Mouse (Mus musculus) T-helper 1 cell (primary cell): ENCODE data around the gene Pde11a.

Experiments
- in situ Hi-C: fragments of 300-600 bp; cut with MboI, MseI; formaldehyde crosslinking; loops from one replicate; pipeline ENCODE4 v1.15.1; 2025; ENCODE audit warnings: high pct_unique_total_duplicates

Gene Pde11a

GRCm38 (mm10) chr2:76323185-76323875, 15.2 kb downstream of the Pde11a start:
- in situ Hi-C loops, result no loop called here

- in situ Hi-C loops, result no loop called here
Measured at GRCm38 (mm10) chr2:76320336-76320735, 18.2 kb downstream of the Pde11a start.

- in situ Hi-C loops, result no loop called here
Measured at GRCm38 (mm10) chr2:76319231-76319630, 19.3 kb downstream of the Pde11a start.

- in situ Hi-C loops, result no loop called here
Measured at GRCm38 (mm10) chr2:76287671-76288070, 50.9 kb downstream of the Pde11a start.

GRCm38 (mm10) chr2:76286288-76286740, 52.3 kb downstream of the Pde11a start:
- in situ Hi-C loops, result no loop called here

GRCm38 (mm10) chr2:76285150-76285549, 53.4 kb downstream of the Pde11a start:
- in situ Hi-C loops, result no loop called here

GRCm38 (mm10) chr2:76283378-76284132, 55.0 kb downstream of the Pde11a start:
- in situ Hi-C loops, result no loop called here

GRCm38 (mm10) chr2:76269494-76269893, 69.1 kb downstream of the Pde11a start:
- in situ Hi-C loops, result no loop called here

- in situ Hi-C loops, result no loop called here
Measured at GRCm38 (mm10) chr2:76267335-76267734, 71.2 kb downstream of the Pde11a start.

GRCm38 (mm10) chr2:76266622-76267021, 72.0 kb downstream of the Pde11a start:
- in situ Hi-C loops, result no loop called here

GRCm38 (mm10) chr2:76264258-76264657, 74.3 kb downstream of the Pde11a start:
- in situ Hi-C loops, result no loop called here

- in situ Hi-C loops, result no loop called here
Measured at GRCm38 (mm10) chr2:76262661-76263060, 75.9 kb downstream of the Pde11a start.

- in situ Hi-C loops, result no loop called here
Measured at GRCm38 (mm10) chr2:76254833-76255232, 83.7 kb downstream of the Pde11a start.

GRCm38 (mm10) chr2:76251379-76251778, 87.2 kb downstream of the Pde11a start:
- in situ Hi-C loops, result no loop called here

- in situ Hi-C loops, result no loop called here
Measured at GRCm38 (mm10) chr2:76248242-76248641, 90.3 kb downstream of the Pde11a start.

- in situ Hi-C loops, result no loop called here
Measured at GRCm38 (mm10) chr2:76239175-76239574, 99.4 kb downstream of the Pde11a start.

- in situ Hi-C loops, result no loop called here
Measured at GRCm38 (mm10) chr2:76238496-76238895, 100.1 kb downstream of the Pde11a start.

GRCm38 (mm10) chr2:76237638-76238420, 100.7 kb downstream of the Pde11a start:
- in situ Hi-C loops, result no loop called here

- in situ Hi-C loops, result no loop called here
Measured at GRCm38 (mm10) chr2:76220364-76221108, 118.0 kb downstream of the Pde11a start.

GRCm38 (mm10) chr2:76219540-76219939, 119.0 kb downstream of the Pde11a start:
- in situ Hi-C loops, result no loop called here

GRCm38 (mm10) chr2:76216146-76216545, 122.4 kb downstream of the Pde11a start:
- in situ Hi-C loops, result no loop called here
